Mouse (Mus musculus) liver, embryonic 15.5 days (tissue): ENCODE measurements around the gene Pcid2. TPM values are rescaled to one million over a fixed set of nuclear protein-coding genes. Genes with fewer than 3 reads are reported as not detected.
"Not testable (repeated sequence)": the region's sequence is repeated elsewhere in the genome, so short reads cannot be mapped to it uniquely, and the experiment has no call there.

Source experiments
- ATAC-seq: fragments of 200-750 bp; cut with Nextera tagmentation; 2 replicates; pipeline ENCODE4 v1.8.0; 2017; ENCODE audit warnings: moderate number of reproducible peaks, mild to moderate bottlenecking, moderate library complexity; ENCODE audit not compliant: insufficient read depth
- H3K27ac ChIP-seq: fragments of 300-500 bp; sonication (generic); replicated peaks from 2 replicates; pipeline ENCODE4 v1.5.1; 2015; ENCODE audit warnings: mild to moderate bottlenecking, inconsistent platforms
- H3K27me3 ChIP-seq: fragments of 300-500 bp; sonication (generic); 2 replicates; pipeline ENCODE4 v1.6.1; 2015; ENCODE audit warnings: mild to moderate bottlenecking, inconsistent platforms
- H3K36me3 ChIP-seq: fragments of 300-500 bp; sonication (generic); replicated peaks from 2 replicates; pipeline ENCODE4 v1.6.1; 2015; ENCODE audit warnings: moderate library complexity, mild to moderate bottlenecking, inconsistent platforms
- H3K4me1 ChIP-seq: fragments of 300-500 bp; sonication (generic); replicated peaks from 2 replicates; pipeline ENCODE4 v1.6.1; 2015; ENCODE audit warnings: inconsistent platforms
- H3K4me2 ChIP-seq: fragments of 300-500 bp; sonication (generic); 2 replicates; pipeline ENCODE4 v1.6.1; 2015; ENCODE audit warnings: moderate library complexity, mild to moderate bottlenecking, inconsistent platforms
- H3K4me3 ChIP-seq: fragments of 300-500 bp; sonication (generic); replicated peaks from 2 replicates; pipeline ENCODE4 v1.5.1; 2015; ENCODE audit warnings: mild to moderate bottlenecking, inconsistent platforms
- H3K9ac ChIP-seq: fragments of 300-500 bp; sonication (generic); 2 replicates; pipeline ENCODE4 v1.6.1; 2015; ENCODE audit warnings: moderate library complexity, mild to moderate bottlenecking, inconsistent platforms
- H3K9me3 ChIP-seq: fragments of 300-500 bp; sonication (generic); replicated peaks from 2 replicates; pipeline ENCODE4 v1.6.1; 2016; ENCODE audit warnings: inconsistent platforms
- WGBS: fragments of 180-500 bp; shearing (Covaris S2); methylation state at CpG from one replicate; pipeline ENCODE4 v1.1.7; 2015; ENCODE audit warnings: mixed read lengths; ENCODE audit not compliant: insufficient replicate concordance; 5-methylcytosine and 5-hydroxymethylcytosine counted together
- polyA plus RNA-seq: library from polyadenylated mRNA; unstranded; fragments of >200 nt; fragmentation: Nextera tagmentation; extraction: Ambion mirVana; gene quantifications from 2 replicates; pipeline ENCODE4 v1.2.1, GENCODE M21; 2015

Gene Pcid2
- polyA plus RNA-seq, 1 experiment from 2014 or later: 14.8 TPM

DNA sequence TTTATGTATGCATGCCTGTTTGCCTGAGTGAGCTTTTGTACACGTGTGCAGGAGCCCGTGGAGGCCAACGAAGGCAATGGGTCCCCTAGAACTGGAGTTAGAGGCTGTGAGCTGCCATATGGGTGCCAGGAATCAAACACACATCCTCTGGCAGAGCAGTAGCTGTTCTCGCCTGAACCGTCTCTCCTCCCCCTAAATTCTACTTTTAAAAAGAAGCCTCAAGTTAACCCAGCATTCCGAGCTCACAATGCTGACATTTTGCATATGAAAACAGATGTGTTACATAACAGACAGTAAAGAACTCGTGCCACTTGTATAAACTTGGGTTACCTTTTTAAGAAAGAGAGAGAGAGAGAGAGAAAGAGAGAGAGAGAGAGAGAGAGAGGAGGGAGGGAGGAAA, 27.7 kb downstream of the Pcid2 start:
- Histone ChIP-seq H3K27ac (no peak overlapping the region), H3K9ac (no peak overlapping the region), H3K4me1 (peaks cover 11% of the 10 kb centered on the region; the same call in 1 of the 2 replicates), H3K4me2 (no peak overlapping the region), H3K36me3 (peaks cover 78% of the 10 kb centered on the region), H3K4me3 (no peak overlapping the region), H3K27me3 (no peaks in the 10 kb centered on the region), H3K9me3 (no peaks in the 10 kb centered on the region)
- 76% methylated on average over 7 of the region's 7 CpGs for WGBS
- no peak for ATAC-seq

DNA sequence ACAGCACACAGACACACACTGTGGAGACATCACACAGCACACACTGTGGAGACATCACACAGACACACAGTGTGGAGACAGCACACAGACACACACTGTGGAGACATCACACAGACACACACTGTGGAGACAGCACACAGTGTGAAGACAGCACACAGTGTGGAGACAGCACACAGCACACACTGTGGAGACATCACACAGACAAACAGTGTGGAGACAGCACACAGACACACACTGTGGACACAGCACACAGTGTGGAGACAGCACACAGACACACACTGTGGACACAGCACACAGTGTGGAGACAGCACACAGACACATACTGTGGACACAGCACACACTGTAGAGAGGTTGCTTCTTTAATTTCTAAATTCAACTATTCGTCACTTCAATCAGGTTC, 29.7 kb downstream of the Pcid2 start:
- H3K27me3 ChIP-seq, H3K4me3 ChIP-seq, H3K9me3 ChIP-seq, H3K4me2 ChIP-seq, H3K27ac ChIP-seq, H3K9ac ChIP-seq: not testable (repeated sequence)
- Histone ChIP-seq H3K36me3 (peaks cover 60% of the 10 kb centered on the region), H3K4me1 (peaks cover 12% of the 10 kb centered on the region; the same call in 1 of the 2 replicates)
- 78% methylated on average over 1 of the region's 1 CpGs for WGBS
- ATAC-seq: 0 out of 2 replicates have a peak, but pooled peaks have one; percentile 10

DNA sequence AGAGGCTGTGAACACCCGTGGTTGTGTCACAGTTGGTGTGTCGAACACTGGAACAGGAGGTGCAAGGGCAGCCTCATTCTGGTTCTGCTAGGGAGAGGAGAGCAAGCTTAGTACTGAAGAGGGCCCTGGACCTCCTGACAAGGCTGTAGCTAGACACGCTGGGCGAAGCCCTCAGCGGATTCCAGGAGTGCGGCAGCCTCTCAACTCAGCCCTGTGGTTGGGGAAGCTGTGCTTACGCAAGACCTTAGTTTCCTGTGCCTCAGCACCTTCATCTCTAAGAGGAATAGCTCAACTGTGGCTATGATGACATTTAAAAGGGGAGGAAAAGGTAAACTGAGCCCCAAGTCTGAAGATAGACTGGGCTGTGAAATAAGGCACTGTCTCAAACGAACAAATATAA, 30.2 kb downstream of the Pcid2 start:
- Histone ChIP-seq H3K4me3 (no peak overlapping the region), H3K27me3 (no peaks in the 10 kb centered on the region), H3K9me3 (no peaks in the 10 kb centered on the region), H3K4me1 (peaks cover 12% of the 10 kb centered on the region; the same call in 1 of the 2 replicates), H3K27ac (peak overlapping the region; percentile 30; the same call in 1 of the 2 replicates), H3K9ac (no peak overlapping the region), H3K4me2 (no peak overlapping the region), H3K36me3 (peaks cover 54% of the 10 kb centered on the region)
- ATAC-seq: peak; percentile 53
- WGBS: 65% methylated on average over 8 of the region's 8 CpGs

DNA sequence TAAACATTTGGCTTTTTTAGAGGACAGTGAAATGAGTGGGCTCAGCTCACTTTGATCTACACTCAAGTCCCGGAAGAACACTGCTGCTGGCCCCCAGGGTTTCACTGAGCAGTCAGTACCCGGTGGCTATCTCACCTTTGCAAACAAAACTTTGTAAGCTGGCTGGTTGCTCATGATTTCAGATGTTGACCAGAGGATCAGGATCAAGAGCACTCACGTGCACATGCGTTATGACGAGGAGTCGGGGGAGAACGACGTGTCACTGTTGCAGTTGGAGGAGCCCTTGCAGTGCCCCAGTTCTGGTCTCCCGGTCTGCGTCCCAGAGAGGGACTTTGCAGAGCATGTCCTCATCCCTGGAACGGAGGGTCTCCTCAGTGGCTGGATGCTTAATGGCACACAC, 32.0 kb downstream of the Pcid2 start:
- no peak overlapping the region for H3K9ac ChIP-seq
- ATAC-seq: no peak; the same call in 1 of the 2 replicates
- peaks cover 12% of the 10 kb centered on the region; the same call in 1 of the 2 replicates for H3K4me1 ChIP-seq
- WGBS: 73% methylated on average over 11 of the region's 11 CpGs
- H3K27ac ChIP-seq: no peak overlapping the region
- H3K4me2 ChIP-seq: no peak overlapping the region
- H3K27me3 ChIP-seq: no peaks in the 10 kb centered on the region
- peaks cover 36% of the 10 kb centered on the region for H3K36me3 ChIP-seq
- no peaks in the 10 kb centered on the region for H3K9me3 ChIP-seq
- no peak overlapping the region for H3K4me3 ChIP-seq

DNA sequence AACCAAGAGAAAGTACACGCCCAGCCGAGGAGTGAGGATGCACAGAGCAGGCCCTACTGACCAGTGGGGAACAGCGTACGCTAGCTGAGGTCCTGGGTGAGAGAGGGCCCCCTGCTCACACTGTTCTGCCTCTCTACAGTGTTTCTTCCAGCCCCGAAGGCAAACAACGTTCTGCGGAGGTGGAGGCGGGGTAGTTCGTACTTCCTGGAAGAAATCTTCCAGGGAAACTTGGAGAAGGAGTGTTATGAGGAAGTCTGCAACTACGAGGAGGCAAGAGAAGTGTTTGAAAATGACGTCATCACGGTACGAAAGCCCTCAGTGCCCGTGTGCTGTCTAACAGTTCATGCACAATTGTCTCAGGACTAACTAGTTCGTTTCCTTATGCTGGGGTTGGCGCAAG, 42.1 kb downstream of the Pcid2 start:
- Histone ChIP-seq H3K36me3 (0 out of 2 replicates have a peak, but pooled peaks cover 14% of the 10 kb centered on the region), H3K9me3 (no peaks in the 10 kb centered on the region), H3K9ac (no peak overlapping the region), H3K4me2 (no peak overlapping the region), H3K27me3 (no peaks in the 10 kb centered on the region), H3K4me3 (no peak overlapping the region), H3K4me1 (peaks cover 15% of the 10 kb centered on the region; the same call in 1 of the 2 replicates), H3K27ac (no peak overlapping the region)
- WGBS: 55% methylated on average over 16 of the region's 16 CpGs
- no peak for ATAC-seq

DNA sequence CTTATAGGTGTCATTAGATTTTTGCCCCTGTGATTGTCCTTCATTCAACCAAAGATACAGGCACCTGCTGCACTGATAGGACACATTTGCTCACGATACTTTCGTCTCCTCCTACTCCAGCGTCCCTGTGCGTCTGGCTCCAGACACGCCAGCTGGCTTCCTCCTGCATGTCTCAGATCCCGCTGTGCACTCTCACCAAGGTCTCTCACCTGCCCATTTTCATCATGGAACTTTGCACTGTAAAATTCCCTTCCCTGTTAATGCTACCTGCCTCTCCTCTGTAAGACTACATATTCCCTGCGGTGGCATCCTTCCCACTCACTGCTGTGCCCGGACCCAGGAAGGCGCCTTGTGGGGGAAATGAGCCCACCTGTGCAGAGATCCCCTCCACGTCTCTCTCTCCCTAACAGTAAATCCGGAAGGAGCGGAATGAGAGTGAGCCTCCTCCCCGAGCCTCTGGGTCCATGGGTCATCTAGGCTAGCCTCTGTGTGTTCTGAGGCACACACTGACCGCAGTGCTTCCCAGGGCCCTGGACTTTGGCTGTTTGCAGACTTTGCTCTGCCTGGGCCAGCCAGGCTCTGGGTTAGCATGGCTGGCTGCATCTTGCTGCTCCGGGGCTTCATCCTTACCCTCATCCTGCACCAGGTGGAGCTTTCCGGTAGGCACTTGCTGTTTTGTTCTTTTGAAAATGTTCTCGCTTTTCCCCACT, 44.7 kb downstream of the Pcid2 start, which contains the start of gene Proz:
Gene Proz, plus strand, starts transcription at position 474 of the 710 bp plus-strand sequence.
- 60% methylated on average over 17 of the region's 17 CpGs for WGBS
- Histone ChIP-seq H3K27ac (peak within 1 kb of the TSS; percentile 68), H3K36me3 (peaks cover 10% of the 10 kb centered on the region), H3K27me3 (no peaks in the 10 kb centered on the region), H3K4me3 (peak within 1 kb of the TSS; percentile 47), H3K4me1 (peaks cover 22% of the 10 kb centered on the region), H3K9me3 (no peaks in the 10 kb centered on the region), H3K9ac (no peak within 1 kb of the TSS; the same call in 1 of the 2 replicates), H3K4me2 (peak within 1 kb of the TSS; percentile 50)
- peak; percentile 69 for ATAC-seq

DNA sequence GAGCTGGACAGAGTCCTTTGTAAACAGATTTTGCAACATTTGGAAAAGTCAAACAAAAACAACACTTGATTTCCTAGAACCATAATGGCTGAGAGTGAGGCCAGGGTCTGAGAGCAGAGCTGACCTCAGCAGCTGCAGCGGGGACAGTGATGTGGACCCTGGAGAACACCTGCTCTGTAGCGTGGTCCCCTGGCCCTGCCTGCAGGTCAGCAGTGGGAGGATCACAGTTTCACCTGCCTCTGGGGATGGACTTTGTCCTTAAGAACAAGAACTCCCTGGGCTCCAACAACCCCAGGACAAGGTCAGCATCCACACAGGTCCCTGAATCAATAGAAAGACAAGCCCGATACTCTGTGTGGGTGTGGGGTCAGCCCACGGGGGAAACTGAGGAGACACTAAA, 47.9 kb downstream of the Pcid2 start:
- Histone ChIP-seq H3K27ac (peak overlapping the region; percentile 68), H3K36me3 (peaks cover 14% of the 10 kb centered on the region), H3K4me3 (no peak overlapping the region), H3K4me1 (peaks cover 12% of the 10 kb centered on the region; the same call in 1 of the 2 replicates), H3K9ac (no peak overlapping the region), H3K9me3 (no peaks in the 10 kb centered on the region), H3K27me3 (no peaks in the 10 kb centered on the region), H3K4me2 (no peak overlapping the region)
- ATAC-seq: peak; percentile 84
- 53% methylated on average over 4 of the region's 4 CpGs for WGBS

DNA sequence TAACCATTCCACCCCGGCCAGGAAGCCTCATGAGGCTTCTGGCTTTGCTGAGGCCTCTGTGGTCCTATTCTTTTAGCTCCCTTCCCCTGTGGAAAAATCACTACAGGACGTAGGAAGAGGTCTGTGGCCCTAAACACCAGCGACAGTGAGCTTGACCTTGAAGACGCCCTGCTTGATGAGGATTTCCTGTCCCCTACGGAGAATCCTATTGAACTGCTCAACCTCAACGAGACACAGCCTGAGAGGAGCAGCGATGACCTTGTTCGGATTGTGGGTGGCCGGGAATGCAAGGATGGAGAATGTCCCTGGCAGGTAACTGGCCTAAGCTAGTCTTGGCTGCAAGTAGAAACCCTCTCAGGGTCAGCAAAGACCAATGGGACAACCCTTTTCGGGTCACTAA, 54.7 kb downstream of the Pcid2 start:
- H3K27ac ChIP-seq: no peak overlapping the region
- no peak for ATAC-seq
- H3K9ac ChIP-seq: no peak overlapping the region
- H3K36me3 ChIP-seq: peaks cover 48% of the 10 kb centered on the region
- no peaks in the 10 kb centered on the region for H3K27me3 ChIP-seq
- WGBS: 64% methylated on average over 10 of the region's 10 CpGs
- no peak overlapping the region for H3K4me2 ChIP-seq
- no peaks in the 10 kb centered on the region for H3K4me1 ChIP-seq
- no peaks in the 10 kb centered on the region for H3K9me3 ChIP-seq
- no peak overlapping the region for H3K4me3 ChIP-seq

DNA sequence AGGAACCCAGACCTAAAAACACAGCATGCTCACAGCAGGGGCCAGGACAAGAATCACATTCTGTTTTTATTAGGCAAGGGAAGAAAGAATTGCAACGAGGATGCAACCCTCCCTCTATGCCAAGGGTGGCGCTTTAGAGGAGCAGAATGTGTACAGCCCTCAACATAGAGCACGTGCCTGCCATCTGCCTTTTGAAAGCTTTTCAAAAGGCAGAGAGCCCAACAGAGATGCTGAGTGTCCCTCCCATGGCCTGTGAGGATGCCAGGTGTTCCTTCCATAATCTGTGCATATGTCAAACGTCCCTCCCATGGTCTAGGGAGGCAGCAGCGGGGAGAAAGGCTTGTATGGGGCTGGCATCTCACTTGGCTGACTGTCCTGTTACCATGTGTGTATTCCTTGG, 57.6 kb downstream of the Pcid2 start:
- H3K4me2 ChIP-seq: no peak overlapping the region
- H3K36me3 ChIP-seq: peaks cover 39% of the 10 kb centered on the region
- H3K27ac ChIP-seq: no peak overlapping the region
- H3K4me1 ChIP-seq: no peaks in the 10 kb centered on the region
- no peak overlapping the region for H3K4me3 ChIP-seq
- no peak overlapping the region for H3K9ac ChIP-seq
- ATAC-seq: no peak
- H3K9me3 ChIP-seq: no peaks in the 10 kb centered on the region
- 51% methylated on average over 5 of the region's 5 CpGs for WGBS
- H3K27me3 ChIP-seq: no peaks in the 10 kb centered on the region

DNA sequence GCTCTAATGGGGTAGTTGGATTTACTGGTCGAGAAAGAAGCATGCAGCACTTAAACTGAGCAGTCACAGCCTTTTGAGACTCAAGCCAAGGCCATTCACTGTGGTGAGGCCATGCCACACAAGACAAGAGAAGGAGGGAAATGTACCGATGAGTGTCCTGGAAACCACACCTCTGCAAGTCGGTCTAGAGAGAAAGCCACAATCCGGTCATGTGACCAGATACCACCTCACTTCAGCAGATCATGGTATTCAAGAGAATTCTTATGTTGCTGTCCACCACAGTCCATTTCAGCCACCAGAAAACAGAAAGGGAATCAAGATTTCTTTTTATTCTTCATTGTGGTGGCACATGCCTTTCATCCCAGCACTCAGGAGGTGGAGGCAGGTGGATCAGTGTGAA, 63.8 kb downstream of the Pcid2 start:
- peaks cover 19% of the 10 kb centered on the region for H3K4me1 ChIP-seq
- no peak overlapping the region for H3K4me2 ChIP-seq
- H3K9ac ChIP-seq: no peak overlapping the region
- no peaks in the 10 kb centered on the region for H3K9me3 ChIP-seq
- H3K36me3 ChIP-seq: no peaks in the 10 kb centered on the region
- WGBS: 33% methylated on average over 4 of the region's 4 CpGs
- H3K27ac ChIP-seq: no peak overlapping the region
- H3K27me3 ChIP-seq: no peaks in the 10 kb centered on the region
- no peak for ATAC-seq
- H3K4me3 ChIP-seq: no peak overlapping the region

DNA sequence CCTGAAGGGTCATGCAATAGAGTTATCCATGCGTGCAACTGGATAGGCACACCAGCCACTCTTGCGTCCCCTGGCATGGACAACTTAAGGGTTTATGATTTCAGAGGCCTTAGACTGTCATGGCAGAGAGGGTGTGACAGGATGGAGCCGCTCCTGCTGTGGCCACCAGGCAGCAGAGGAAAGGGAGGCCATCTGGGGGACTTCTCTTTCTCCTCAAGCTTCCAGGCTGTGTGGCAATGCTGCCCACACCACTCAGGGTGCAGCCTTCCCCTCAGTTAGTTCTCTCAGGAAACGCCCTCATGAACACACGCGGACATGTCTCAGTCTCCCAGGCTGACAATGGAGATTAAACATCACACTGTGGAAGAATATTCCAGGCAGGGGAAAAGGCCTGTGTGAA, 66.2 kb downstream of the Pcid2 start:
- no peak for ATAC-seq
- Histone ChIP-seq H3K36me3 (no peaks in the 10 kb centered on the region), H3K4me2 (peak overlapping the region; percentile 52), H3K9me3 (no peaks in the 10 kb centered on the region), H3K27ac (no peak overlapping the region), H3K27me3 (no peaks in the 10 kb centered on the region), H3K9ac (no peak overlapping the region), H3K4me3 (no peak overlapping the region; the same call in 1 of the 2 replicates), H3K4me1 (peaks cover 26% of the 10 kb centered on the region)
- 48% methylated on average over 6 of the region's 6 CpGs for WGBS
